Mouse (Mus musculus): ENCODE measurements around the gene Pacrg.

- TF ChIP-seq CTCF (IDR thresholded peaks at IDR 0.05; ENCODE audit: control insufficient read depth, insufficient read depth, insufficient replicate concordance, low read depth, low read length): no peak
- TF ChIP-seq POLR2A (IDR thresholded peaks at IDR 0.05; ENCODE audit: control insufficient read depth, low read depth, low read length): no peak
Observed at GRCm38 (mm10) chr17:10392342-10393034, 447.6 kb downstream of the Pacrg start.
